Mouse (Mus musculus) intestine, postnatal 0 days (tissue): ENCODE measurements around the gene Ccdc150. TPM values are rescaled to one million over a fixed set of nuclear protein-coding genes. Genes with fewer than 3 reads are reported as not detected.
A peak's percentile ranks its signal among the peaks of the same experiment; 100 is the strongest.

Experiments
- ATAC-seq: fragments of 200-750 bp; cut with Nextera tagmentation; 2 replicates; pipeline ENCODE4 v1.8.0; 2017; ENCODE audit warnings: mild to moderate bottlenecking, moderate TSS enrichment, moderate library complexity
- H3K27ac ChIP-seq: fragments of 300-500 bp; sonication (generic); 2 replicates; pipeline ENCODE4 v1.5.1; 2014; ENCODE audit warnings: mild to moderate bottlenecking, low read depth, low read length, moderate library complexity
- H3K27me3 ChIP-seq: fragments of 300-500 bp; sonication (generic); replicated peaks from 2 replicates; pipeline ENCODE4 v1.6.1; 2014; ENCODE audit warnings: low read length, mixed read lengths; ENCODE audit not compliant: control insufficient read depth, insufficient read depth
- H3K36me3 ChIP-seq: fragments of 300-500 bp; sonication (generic); 2 replicates; pipeline ENCODE4 v1.6.1; 2014; ENCODE audit warnings: mild to moderate bottlenecking, moderate library complexity; ENCODE audit not compliant: control insufficient read depth, insufficient read depth
- H3K4me1 ChIP-seq: fragments of 300-500 bp; sonication (generic); replicated peaks from 2 replicates; pipeline ENCODE4 v1.6.1; 2014; ENCODE audit warnings: antibody characterized with exemption, low read length, mixed read lengths; ENCODE audit not compliant: control insufficient read depth, insufficient read depth
- H3K4me2 ChIP-seq: fragments of 300-500 bp; sonication (generic); replicated peaks from 2 replicates; pipeline ENCODE4 v1.6.1; 2014; ENCODE audit warnings: low read depth, mild to moderate bottlenecking, moderate library complexity
- H3K4me3 ChIP-seq: fragments of 300-500 bp; sonication (generic); 2 replicates; pipeline ENCODE4 v1.5.1; 2014; ENCODE audit warnings: low read depth, low read length
- H3K9ac ChIP-seq: fragments of 300-500 bp; sonication (generic); 2 replicates; pipeline ENCODE4 v1.6.1; 2014; ENCODE audit warnings: mild to moderate bottlenecking, low read depth, low read length
- H3K9me3 ChIP-seq: fragments of 300-500 bp; sonication (generic); 2 replicates; pipeline ENCODE4 v1.6.1; 2016; ENCODE audit warnings: mixed run types; ENCODE audit not compliant: control insufficient read depth
- CTCF ChIP-seq: sonication (generic); IDR thresholded peaks from 2 replicates; pipeline ENCODE4 v1.5.1; 2016; ENCODE audit warnings: low read depth, mild to moderate bottlenecking, control low read depth, antibody characterized with exemption, moderate library complexity
- WGBS: fragments of 180-500 bp; shearing (Covaris S2); extraction: QIAGEN DNeasy Blood & Tissue Kit; methylation state at CpG from one replicate; pipeline ENCODE4 v1.1.7; 2014; 5-methylcytosine and 5-hydroxymethylcytosine counted together
- polyA plus RNA-seq: library from polyadenylated mRNA; unstranded; fragments of >200 nt; fragmentation: Nextera tagmentation; extraction: Ambion mirVana; gene quantifications from 2 replicates; pipeline ENCODE4 v1.2.1, GENCODE M21; 2015

Gene Ccdc150
- polyA plus RNA-seq, 1 experiment from 2014 or later = 0.13 TPM

- Histone ChIP-seq H3K36me3 (no peaks in the 10 kb centered on the region), H3K4me2 (no peak overlapping the region), H3K27me3 (no peaks in the 10 kb centered on the region), H3K4me3 (no peak overlapping the region), H3K9ac (no peak overlapping the region), H3K4me1 (no peaks in the 10 kb centered on the region), H3K9me3 (no peaks in the 10 kb centered on the region), H3K27ac (no peak overlapping the region)
- TF ChIP-seq CTCF = no peak
- WGBS = 92% methylated on average over 6 of the region's 6 CpGs
- no peak for ATAC-seq
Observed at GRCm38 (mm10) chr1:54356566-54356965, 106.1 kb downstream of the Ccdc150 start.

GRCm38 (mm10) chr1:54377506-54378051 lies 127.1 kb downstream of the Ccdc150 start:
- no peak for TF ChIP-seq CTCF
- no peaks in the 10 kb centered on the region; the same call in 1 of the 2 replicates for H3K4me1 ChIP-seq
- H3K9ac ChIP-seq = no peak overlapping the region
- H3K36me3 ChIP-seq = no peaks in the 10 kb centered on the region
- no peaks in the 10 kb centered on the region for H3K9me3 ChIP-seq
- no peak overlapping the region for H3K4me2 ChIP-seq
- H3K27me3 ChIP-seq = no peaks in the 10 kb centered on the region
- no peak overlapping the region for H3K27ac ChIP-seq
- H3K4me3 ChIP-seq = no peak overlapping the region
- no peak for ATAC-seq

- H3K36me3 ChIP-seq = no peaks in the 10 kb centered on the region
Observed at GRCm38 (mm10) chr1:54380978-54381914, 130.8 kb downstream of the Ccdc150 start.

GRCm38 (mm10) chr1:54384221-54384620 lies 133.7 kb downstream of the Ccdc150 start:
- 51% methylated on average over 1 of the region's 1 CpGs for WGBS
- Histone ChIP-seq H3K9me3 (no peaks in the 10 kb centered on the region), H3K4me3 (no peak overlapping the region), H3K4me2 (no peak overlapping the region), H3K27ac (no peak overlapping the region), H3K4me1 (no peaks in the 10 kb centered on the region), H3K9ac (no peak overlapping the region), H3K27me3 (no peaks in the 10 kb centered on the region), H3K36me3 (no peaks in the 10 kb centered on the region)
- ATAC-seq = no peak
- TF ChIP-seq CTCF = no peak

More at GRCm38 (mm10) chr1:54380978-54381914, 130.8 kb downstream of the Ccdc150 start:
- Histone ChIP-seq H3K27ac (no peak overlapping the region), H3K9me3 (no peaks in the 10 kb centered on the region), H3K4me1 (no peaks in the 10 kb centered on the region; the same call in 1 of the 2 replicates), H3K27me3 (no peaks in the 10 kb centered on the region), H3K4me2 (no peak overlapping the region), H3K4me3 (no peak overlapping the region), H3K9ac (no peak overlapping the region)
- ATAC-seq = no peak
- WGBS = 86% methylated on average over 9 of the region's 9 CpGs
- TF ChIP-seq CTCF = peak; percentile 82

- H3K4me2 ChIP-seq = no peak overlapping the region
- no peaks in the 10 kb centered on the region for H3K4me1 ChIP-seq
- no peak for ATAC-seq
- no peak for TF ChIP-seq CTCF
- no peaks in the 10 kb centered on the region for H3K27me3 ChIP-seq
- no peak overlapping the region for H3K27ac ChIP-seq
- no peak overlapping the region for H3K4me3 ChIP-seq
- no peaks in the 10 kb centered on the region for H3K9me3 ChIP-seq
- H3K36me3 ChIP-seq = peaks cover 36% of the 10 kb centered on the region
- no peak overlapping the region for H3K9ac ChIP-seq
Observed at GRCm38 (mm10) chr1:54402736-54403135, 152.3 kb downstream of the Ccdc150 start.

Other genes with a start within 250 kb of the Ccdc150 start
- gene Hecw2, start 55.5 kb upstream of the Ccdc150 start, polyA plus RNA-seq = 0.69 and 0.92 TPM in 2 replicates
- gene Gtf3c3, start 188.3 kb downstream of the Ccdc150 start, polyA plus RNA-seq = 8.0 and 8.7 TPM in 2 replicates